Mouse (Mus musculus): ENCODE measurements around the gene A730071L15Rik. TPM values are rescaled to one million over a fixed set of nuclear protein-coding genes. Genes with fewer than 3 reads are reported as not detected.

Gene A730071L15Rik
- 0.06 and 0.14 TPM in 2 replicates for polyA plus RNA-seq (2012; rRNA removed)

- TF ChIP-seq POLR2A (IDR thresholded peaks at IDR 0.05; ENCODE audit: borderline replicate concordance, extremely low read depth, insufficient read depth, insufficient read length, poor library complexity, severe bottlenecking) (no peak), CTCF (IDR thresholded peaks at IDR 0.05; ENCODE audit: borderline replicate concordance, extremely low read depth, insufficient read depth, insufficient read length) (no peak)
- DNase-seq (ENCODE audit: low read depth) = no peak
Measured at GRCm38 (mm10) chr11:6199410-6200086, at the start of gene A730071L15Rik. A730071L15Rik (plus strand) TSS chr11:6200029.

- TF ChIP-seq CTCF (IDR thresholded peaks at IDR 0.05; ENCODE audit: borderline replicate concordance, extremely low read depth, insufficient read depth, insufficient read length) (no peak), POLR2A (IDR thresholded peaks at IDR 0.05; ENCODE audit: borderline replicate concordance, extremely low read depth, insufficient read depth, insufficient read length, poor library complexity, severe bottlenecking) (no peak)
- DNase-seq (ENCODE audit: low read depth) = no peak
Measured at GRCm38 (mm10) chr11:6152864-6153263, 47.0 kb upstream of the A730071L15Rik start.

GRCm38 (mm10) chr11:6154211-6154701, 45.6 kb upstream of the A730071L15Rik start:
- no peak for DNase-seq (ENCODE audit: low read depth)
- TF ChIP-seq CTCF (IDR thresholded peaks at IDR 0.05; ENCODE audit: borderline replicate concordance, extremely low read depth, insufficient read depth, insufficient read length) (no peak), POLR2A (IDR thresholded peaks at IDR 0.05; ENCODE audit: borderline replicate concordance, extremely low read depth, insufficient read depth, insufficient read length, poor library complexity, severe bottlenecking) (no peak)

- TF ChIP-seq CTCF (IDR thresholded peaks at IDR 0.05; ENCODE audit: borderline replicate concordance, extremely low read depth, insufficient read depth, insufficient read length) (no peak), POLR2A (IDR thresholded peaks at IDR 0.05; ENCODE audit: borderline replicate concordance, extremely low read depth, insufficient read depth, insufficient read length, poor library complexity, severe bottlenecking) (no peak)
- DNase-seq (ENCODE audit: low read depth) = no peak
Measured at GRCm38 (mm10) chr11:6156651-6157050, 43.2 kb upstream of the A730071L15Rik start.

GRCm38 (mm10) chr11:6157119-6157518, 42.7 kb upstream of the A730071L15Rik start:
- TF ChIP-seq POLR2A (IDR thresholded peaks at IDR 0.05; ENCODE audit: borderline replicate concordance, extremely low read depth, insufficient read depth, insufficient read length, poor library complexity, severe bottlenecking) (no peak), CTCF (IDR thresholded peaks at IDR 0.05; ENCODE audit: borderline replicate concordance, extremely low read depth, insufficient read depth, insufficient read length) (no peak)
- DNase-seq (ENCODE audit: low read depth) = no peak

GRCm38 (mm10) chr11:6158515-6158914, 41.3 kb upstream of the A730071L15Rik start:
- no peak for DNase-seq (ENCODE audit: low read depth)
- no peak for TF ChIP-seq POLR2A (IDR thresholded peaks at IDR 0.05; ENCODE audit: borderline replicate concordance, extremely low read depth, insufficient read depth, insufficient read length, poor library complexity, severe bottlenecking)
- no peak for TF ChIP-seq CTCF (IDR thresholded peaks at IDR 0.05; ENCODE audit: borderline replicate concordance, extremely low read depth, insufficient read depth, insufficient read length)

- no peak for DNase-seq (ENCODE audit: low read depth)
- no peak for TF ChIP-seq CTCF (IDR thresholded peaks at IDR 0.05; ENCODE audit: borderline replicate concordance, extremely low read depth, insufficient read depth, insufficient read length)
- TF ChIP-seq POLR2A (IDR thresholded peaks at IDR 0.05; ENCODE audit: borderline replicate concordance, extremely low read depth, insufficient read depth, insufficient read length, poor library complexity, severe bottlenecking) = no peak
Measured at GRCm38 (mm10) chr11:6159704-6160275, 40.0 kb upstream of the A730071L15Rik start.

GRCm38 (mm10) chr11:6160663-6161271, 39.1 kb upstream of the A730071L15Rik start:
- TF ChIP-seq POLR2A (IDR thresholded peaks at IDR 0.05; ENCODE audit: borderline replicate concordance, extremely low read depth, insufficient read depth, insufficient read length, poor library complexity, severe bottlenecking) (no peak), CTCF (IDR thresholded peaks at IDR 0.05; ENCODE audit: borderline replicate concordance, extremely low read depth, insufficient read depth, insufficient read length) (no peak)
- no peak for DNase-seq (ENCODE audit: low read depth)

GRCm38 (mm10) chr11:6161549-6161948, 38.3 kb upstream of the A730071L15Rik start:
- TF ChIP-seq POLR2A (IDR thresholded peaks at IDR 0.05; ENCODE audit: borderline replicate concordance, extremely low read depth, insufficient read depth, insufficient read length, poor library complexity, severe bottlenecking) (no peak), CTCF (IDR thresholded peaks at IDR 0.05; ENCODE audit: borderline replicate concordance, extremely low read depth, insufficient read depth, insufficient read length) (no peak)
- no peak for DNase-seq (ENCODE audit: low read depth)

- no peak for DNase-seq (ENCODE audit: low read depth)
- no peak for TF ChIP-seq CTCF (IDR thresholded peaks at IDR 0.05; ENCODE audit: borderline replicate concordance, extremely low read depth, insufficient read depth, insufficient read length)
- TF ChIP-seq POLR2A (IDR thresholded peaks at IDR 0.05; ENCODE audit: borderline replicate concordance, extremely low read depth, insufficient read depth, insufficient read length, poor library complexity, severe bottlenecking) = no peak
Measured at GRCm38 (mm10) chr11:6163062-6163461, 36.8 kb upstream of the A730071L15Rik start.

- TF ChIP-seq POLR2A (IDR thresholded peaks at IDR 0.05; ENCODE audit: borderline replicate concordance, extremely low read depth, insufficient read depth, insufficient read length, poor library complexity, severe bottlenecking) = no peak
- TF ChIP-seq CTCF (IDR thresholded peaks at IDR 0.05; ENCODE audit: borderline replicate concordance, extremely low read depth, insufficient read depth, insufficient read length) = no peak
- no peak for DNase-seq (ENCODE audit: low read depth)
Measured at GRCm38 (mm10) chr11:6163706-6164105, 36.1 kb upstream of the A730071L15Rik start.

All from brain, embryonic 14.5 days (tissue).